Mouse (Mus musculus) ES-Bruce4 (cell line): ENCODE measurements around the gene Fbxw11.

Experiments used
- CTCF ChIP-seq: IDR thresholded peaks from one replicate; pipeline ENCODE4 v1.8.1; 2011; ENCODE audit warnings: low read depth, low read length
- EP300 ChIP-seq: IDR thresholded peaks from 2 replicates; pipeline ENCODE4 v1.6.1; 2011; ENCODE audit warnings: low read depth, low read length; ENCODE audit not compliant: insufficient read depth
- POLR2A ChIP-seq: IDR thresholded peaks from one replicate; pipeline ENCODE4 v1.8.1; 2011; ENCODE audit warnings: low read length; ENCODE audit not compliant: insufficient read depth

- TF ChIP-seq POLR2A, result no peak
- TF ChIP-seq CTCF, result no peak
- TF ChIP-seq EP300, result no peak
These were observed 66.4 kb downstream of the Fbxw11 start for GRCm38 (mm10) chr11:32708739-32709501.
